Mouse (Mus musculus): ENCODE measurements at regions not wholly inside any gene's neighbourhood (a gene's known extent, or its start where the extent isn't known, plus 50 kb on each side); places are given as distances from the start of the nearest gene placed in this dataset.

GRCm38 (mm10) chr2:171363381-171363780 lies 631.8 kb downstream of the Dok5 start:
- no peak for ATAC-seq (ENCODE audit: insufficient number of reproducible peaks, low FRiP score, low TSS enrichment)

- no peak for ATAC-seq (ENCODE audit: insufficient number of reproducible peaks, low FRiP score, low TSS enrichment)
Observed at GRCm38 (mm10) chr2:171358071-171358760, 626.6 kb downstream of the Dok5 start.

GRCm38 (mm10) chr2:171348156-171348555 lies 616.5 kb downstream of the Dok5 start:
- ATAC-seq (ENCODE audit: insufficient number of reproducible peaks, low FRiP score, low TSS enrichment), result no peak

GRCm38 (mm10) chr2:171333816-171334757 lies 602.5 kb downstream of the Dok5 start:
- no peak for ATAC-seq (ENCODE audit: insufficient number of reproducible peaks, low FRiP score, low TSS enrichment)

- no peak for ATAC-seq (ENCODE audit: insufficient number of reproducible peaks, low FRiP score, low TSS enrichment)
Observed at GRCm38 (mm10) chr2:171332826-171333225, 601.2 kb downstream of the Dok5 start.

- no peak for ATAC-seq (ENCODE audit: insufficient number of reproducible peaks, low FRiP score, low TSS enrichment)
Observed at GRCm38 (mm10) chr2:171331529-171331928, 599.9 kb downstream of the Dok5 start.

- no peak for ATAC-seq (ENCODE audit: insufficient number of reproducible peaks, low FRiP score, low TSS enrichment)
Observed at GRCm38 (mm10) chr2:171326909-171327308, 595.3 kb downstream of the Dok5 start.

- no peak for ATAC-seq (ENCODE audit: insufficient number of reproducible peaks, low FRiP score, low TSS enrichment)
Observed at GRCm38 (mm10) chr2:171308486-171308885, 576.9 kb downstream of the Dok5 start.

- no peak for ATAC-seq (ENCODE audit: insufficient number of reproducible peaks, low FRiP score, low TSS enrichment)
Observed at GRCm38 (mm10) chr2:171306000-171306399, 574.4 kb downstream of the Dok5 start.

- no peak for ATAC-seq (ENCODE audit: insufficient number of reproducible peaks, low FRiP score, low TSS enrichment)
Observed at GRCm38 (mm10) chr2:171298519-171298918, 566.9 kb downstream of the Dok5 start.

GRCm38 (mm10) chr2:171295603-171296002 lies 564.0 kb downstream of the Dok5 start:
- no peak for ATAC-seq (ENCODE audit: insufficient number of reproducible peaks, low FRiP score, low TSS enrichment)

GRCm38 (mm10) chr2:171292579-171292978 lies 561.0 kb downstream of the Dok5 start:
- ATAC-seq (ENCODE audit: insufficient number of reproducible peaks, low FRiP score, low TSS enrichment), result no peak

- no peak for ATAC-seq (ENCODE audit: insufficient number of reproducible peaks, low FRiP score, low TSS enrichment)
Observed at GRCm38 (mm10) chr2:171285719-171286394, 554.2 kb downstream of the Dok5 start.

GRCm38 (mm10) chr2:171280132-171280531 lies 548.5 kb downstream of the Dok5 start:
- ATAC-seq (ENCODE audit: insufficient number of reproducible peaks, low FRiP score, low TSS enrichment), result no peak

- ATAC-seq (ENCODE audit: insufficient number of reproducible peaks, low FRiP score, low TSS enrichment), result no peak
Observed at GRCm38 (mm10) chr2:171279319-171279718, 547.7 kb downstream of the Dok5 start.

- ATAC-seq (ENCODE audit: insufficient number of reproducible peaks, low FRiP score, low TSS enrichment), result no peak
Observed at GRCm38 (mm10) chr2:171253194-171253593, 521.6 kb downstream of the Dok5 start.

GRCm38 (mm10) chr2:171245391-171245790 lies 513.8 kb downstream of the Dok5 start:
- ATAC-seq (ENCODE audit: insufficient number of reproducible peaks, low FRiP score, low TSS enrichment), result no peak

GRCm38 (mm10) chr2:171242356-171242755 lies 510.7 kb downstream of the Dok5 start:
- ATAC-seq (ENCODE audit: insufficient number of reproducible peaks, low FRiP score, low TSS enrichment), result no peak

GRCm38 (mm10) chr2:171237276-171237960 lies 505.8 kb downstream of the Dok5 start:
- no peak for ATAC-seq (ENCODE audit: insufficient number of reproducible peaks, low FRiP score, low TSS enrichment)

GRCm38 (mm10) chr2:171232812-171233211 lies 501.2 kb downstream of the Dok5 start:
- ATAC-seq (ENCODE audit: insufficient number of reproducible peaks, low FRiP score, low TSS enrichment), result no peak

All from cerebellum, adult (tissue).